Mouse (Mus musculus) embryonic stem cell, embryonic (primary cell): Measurements from ENCODE around the gene Aig1.
"Not testable (repeated sequence)": the region's sequence is repeated elsewhere in the genome, so short reads cannot be mapped to it uniquely, and the experiment has no call there.

Experiments
- CTCF ChIA-PET, 4 experiments: fragments of 300-600 bp in 2 of 4; fragments of 350-600 bp in 2 of 4; sonication (Branson Sonifier 250); formaldehyde crosslinking; loops; one replicate each; lab custom pipeline; 2022; ENCODE audit warnings: inconsistent platforms in 2 of 4; lab: Charles Lee
- POLR2A ChIA-PET, 4 experiments: fragments of 300-600 bp in 2 of 4; fragments of 350-600 bp in 2 of 4; sonication (Branson Sonifier 250); formaldehyde crosslinking; loops; one replicate each; lab custom pipeline; 2022; ENCODE audit warnings: antibody characterized with exemption in 4 of 4, inconsistent platforms in 1 of 4; lab: Charles Lee

Aig1 gene

GRCm38 (mm10) chr10:13868371-13869321 lies at the start of gene Aig1:
TSS of gene Aig1 (minus strand) at chr10:13868980.
- ChIA-PET CTCF (interaction anchor here in 1 of 4 experiments (0.5 kb wide), 1 partner anchor 13 kb away, joined by 3 read pairs; no protein-coding TSS in a partner anchor), POLR2A (interaction anchor here in 3 of 4 experiments (0.6 to 1.4 kb wide), 9 partner anchors 8 to 717 kb away, joined by 3 to 5 read pairs (median 3); partner anchors contain the start of genes Adat2 (in 1 of the 3) and Pex3 (in 1 of the 3))

- ChIA-PET CTCF (no interaction called here), POLR2A (no interaction called here)
These were observed 48.0 kb upstream of the Aig1 start for GRCm38 (mm10) chr10:13916645-13917342.

- ChIA-PET POLR2A (no interaction called here), CTCF (no interaction called here)
These were observed 46.4 kb upstream of the Aig1 start for GRCm38 (mm10) chr10:13915211-13915610.

GRCm38 (mm10) chr10:13913689-13914088 lies 44.9 kb upstream of the Aig1 start:
- ChIA-PET CTCF (no interaction called here), POLR2A (interaction anchor here in 2 of 4 experiments (0.6 kb wide), 3 partner anchors 101 to 359 kb away, joined by 3 to 4 read pairs (median 3); no protein-coding TSS in a partner anchor)

GRCm38 (mm10) chr10:13906261-13906741 lies 37.5 kb upstream of the Aig1 start:
- POLR2A ChIA-PET, result no interaction called here
- CTCF ChIA-PET, result no interaction called here

- ChIA-PET CTCF (no interaction called here), POLR2A (no interaction called here)
These were observed 36.8 kb upstream of the Aig1 start for GRCm38 (mm10) chr10:13905618-13906017.

GRCm38 (mm10) chr10:13892762-13893161 lies 24.0 kb upstream of the Aig1 start:
- POLR2A ChIA-PET, CTCF ChIA-PET: not testable (repeated sequence)

GRCm38 (mm10) chr10:13882975-13883875 lies 14.4 kb upstream of the Aig1 start:
- CTCF ChIA-PET, result interaction anchor here in 1 of 4 experiments (1.0 kb wide), 1 partner anchor 9 kb away, joined by 3 read pairs; no protein-coding TSS in a partner anchor
- POLR2A ChIA-PET, result interaction anchor here in 1 of 4 experiments (0.6 kb wide), 1 partner anchor 13 kb away, joined by 5 read pairs; no protein-coding TSS in a partner anchor

GRCm38 (mm10) chr10:13882490-13882889 lies 13.7 kb upstream of the Aig1 start:
- POLR2A ChIA-PET, result no interaction called here
- CTCF ChIA-PET, result no interaction called here

GRCm38 (mm10) chr10:13878696-13879095 lies 9.9 kb upstream of the Aig1 start:
- CTCF ChIA-PET, result no interaction called here
- POLR2A ChIA-PET, result no interaction called here

GRCm38 (mm10) chr10:13875038-13875420 lies 6.2 kb upstream of the Aig1 start:
- ChIA-PET POLR2A (interaction anchor here in 1 of 4 experiments (1.0 to 1.6 kb wide), 2 partner anchors 14 kb away, joined by 4 to 7 read pairs; no protein-coding TSS in a partner anchor), CTCF (interaction anchor here in 2 of 4 experiments (0.5 to 1.5 kb wide), 2 partner anchors 8 to 40 kb away, joined by 3 to 4 read pairs; no protein-coding TSS in a partner anchor)

GRCm38 (mm10) chr10:13874301-13875037 lies 5.7 kb upstream of the Aig1 start:
- POLR2A ChIA-PET, result interaction anchor here in 1 of 4 experiments (1.6 kb wide), 1 partner anchor 13 kb away, joined by 7 read pairs; no protein-coding TSS in a partner anchor
- CTCF ChIA-PET, result interaction anchor here in 2 of 4 experiments (0.5 to 1.5 kb wide), 2 partner anchors 9 to 39 kb away, joined by 3 to 4 read pairs; no protein-coding TSS in a partner anchor

GRCm38 (mm10) chr10:13870531-13870930 lies 1.8 kb upstream of the Aig1 start:
- CTCF ChIA-PET, result interaction anchor here in 1 of 4 experiments (0.6 kb wide), 1 partner anchor 12 kb away, joined by 4 read pairs; no protein-coding TSS in a partner anchor
- POLR2A ChIA-PET, result interaction anchor here in 1 of 4 experiments (0.7 kb wide), 1 partner anchor 13 kb away, joined by 5 read pairs; no protein-coding TSS in a partner anchor

GRCm38 (mm10) chr10:13869322-13870035 lies 699 bp upstream of the Aig1 start:
- ChIA-PET POLR2A (interaction anchor here in 2 of 4 experiments (0.6 to 1.4 kb wide), 4 partner anchors 8 to 305 kb away, joined by 3 to 4 read pairs (median 3); no protein-coding TSS in a partner anchor), CTCF (no interaction called here)

GRCm38 (mm10) chr10:13866391-13866790 lies 2.4 kb downstream of the Aig1 start:
- ChIA-PET POLR2A (no interaction called here), CTCF (interaction anchor here in 1 of 4 experiments (0.6 kb wide), 1 partner anchor 114 kb away, joined by 3 read pairs; no protein-coding TSS in a partner anchor)
